Mouse (Mus musculus): ENCODE data around the gene Gm34653.
A peak's percentile ranks its signal among the peaks of the same experiment; 100 is the strongest.
"Not testable (repeated sequence)": the region's sequence is repeated elsewhere in the genome, so short reads cannot be mapped to it uniquely, and the experiment has no call there.

The Gm34653 gene

DNA sequence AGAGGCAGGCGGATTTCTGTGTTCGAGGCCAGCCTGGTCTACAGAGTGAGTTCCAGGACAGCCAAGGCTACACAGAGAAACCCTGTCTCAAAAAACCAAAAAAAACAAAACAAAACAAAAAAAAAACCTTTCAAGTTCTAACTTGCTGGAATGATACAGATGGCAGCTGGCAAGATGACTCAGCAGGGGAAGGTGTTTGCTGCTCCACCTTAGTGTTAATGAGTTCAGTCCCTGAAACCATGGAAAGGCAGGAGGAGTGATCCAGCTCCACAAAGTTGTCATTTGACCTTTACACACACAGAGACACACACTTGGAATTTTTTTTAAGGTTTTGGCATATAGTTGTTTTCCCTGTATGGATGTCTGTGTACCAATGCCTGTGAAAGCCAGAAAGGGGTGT lies 16.9 kb upstream of the Gm34653 start:
- not testable (repeated sequence) for DNase-seq (ENCODE audit: low spot score in 2 of 2)

- DNase-seq (ENCODE audit: low spot score in 2 of 2), result no peak
These were observed 14.3 kb upstream of the Gm34653 start for GRCm38 (mm10) chr2:34818492-34818891.

DNA sequence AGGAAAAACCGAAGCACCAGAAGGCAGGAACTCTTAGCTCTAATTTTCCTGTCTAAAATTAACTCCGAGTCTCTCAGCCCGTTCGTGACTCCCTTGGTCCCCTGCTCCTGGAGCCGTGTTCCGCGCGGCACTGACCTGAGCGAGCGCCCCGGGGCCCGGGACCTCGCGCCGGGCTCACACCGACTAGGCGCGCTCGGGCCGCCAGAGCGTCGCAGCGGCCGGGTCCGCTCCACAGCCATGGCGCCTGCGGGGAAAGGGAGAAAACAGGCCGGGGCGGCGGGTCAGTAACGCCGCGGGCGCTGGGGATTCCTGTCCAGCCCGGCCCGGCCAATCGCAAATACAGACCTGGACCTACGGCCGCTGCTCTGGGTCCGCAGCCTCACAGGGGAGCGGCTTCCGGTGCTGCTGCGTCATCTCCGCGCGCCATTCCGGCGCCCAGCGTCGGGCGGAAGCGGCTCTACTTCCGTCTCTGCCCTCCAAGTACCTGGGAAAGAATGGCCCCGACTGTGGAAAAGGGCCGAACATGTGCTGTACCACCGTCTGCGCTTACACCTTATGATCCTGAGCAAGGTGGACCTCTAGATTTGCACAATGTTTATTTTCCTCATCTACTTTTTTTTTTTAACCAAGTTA lies 6.9 kb upstream of the Gm34653 start, which contains the start of gene Fbxw2:
Gene Fbxw2, minus strand, starts transcription at position 485 of the 633 bp plus-strand sequence.
- DNase-seq (ENCODE audit: low spot score in 2 of 2), result peak; percentile 79 to 88

GRCm38 (mm10) chr2:34826460-34827231 lies 6.2 kb upstream of the Gm34653 start:
- DNase-seq (ENCODE audit: low spot score in 2 of 2), result no peak

DNA sequence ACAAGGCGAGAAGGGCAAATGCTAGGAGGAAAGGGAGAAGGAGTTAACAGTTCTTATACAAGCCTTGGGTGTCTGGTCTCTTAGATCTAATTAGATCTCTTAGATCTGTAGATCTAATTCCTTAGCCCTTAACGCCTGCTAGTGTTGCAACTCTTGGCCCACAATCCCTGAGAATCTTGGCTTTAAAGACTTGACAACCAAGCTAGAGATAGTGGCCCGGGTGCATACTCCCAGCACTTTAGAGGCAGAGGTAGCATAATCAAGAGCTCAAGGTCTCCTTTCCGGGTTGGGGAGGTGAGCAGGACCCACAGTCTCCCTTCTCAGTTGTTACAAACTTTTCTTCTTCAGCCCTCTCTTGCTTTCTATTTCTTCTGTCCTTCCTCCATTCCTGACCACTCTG lies 5.2 kb upstream of the Gm34653 start:
- DNase-seq (ENCODE audit: low spot score in 2 of 2), result no peak

- no peak for DNase-seq (ENCODE audit: low spot score in 2 of 2)
These were observed 4.8 kb upstream of the Gm34653 start for GRCm38 (mm10) chr2:34828026-34828425.

- DNase-seq (ENCODE audit: low spot score in 2 of 2), result not testable (repeated sequence)
These were observed 2.7 kb upstream of the Gm34653 start for GRCm38 (mm10) chr2:34830066-34830465.

GRCm38 (mm10) chr2:34833624-34834023 lies 817 bp downstream of the Gm34653 start:
- no peak for DNase-seq (ENCODE audit: low spot score in 2 of 2)

- DNase-seq (ENCODE audit: low spot score in 2 of 2), result no peak
These were observed 2.9 kb downstream of the Gm34653 start for GRCm38 (mm10) chr2:34835669-34836068.

DNA sequence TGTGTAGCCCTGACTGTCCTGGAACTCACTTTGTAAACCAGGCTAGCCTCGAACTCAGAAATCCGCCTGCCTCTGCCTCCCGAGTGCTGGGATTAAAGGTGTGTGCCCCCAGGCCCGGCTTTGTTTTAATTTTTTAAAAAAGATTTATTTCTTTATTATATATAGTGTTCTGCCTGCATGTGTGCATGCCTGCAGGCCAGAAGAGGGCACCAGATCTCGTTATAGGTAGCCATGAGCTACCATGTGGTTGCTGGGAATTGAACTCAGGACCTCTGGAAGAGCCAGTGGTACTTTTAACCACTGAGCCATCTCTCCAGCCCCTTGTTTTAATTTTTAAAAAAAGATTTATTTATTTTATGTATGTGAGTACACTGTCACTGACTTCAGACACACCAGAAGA lies 7.3 kb downstream of the Gm34653 start:
- not testable (repeated sequence) for DNase-seq (ENCODE audit: low spot score in 2 of 2)

GRCm38 (mm10) chr2:34841706-34842105 lies 8.9 kb downstream of the Gm34653 start:
- peak; percentile 21 to 25 for DNase-seq (ENCODE audit: low spot score in 2 of 2)

DNA sequence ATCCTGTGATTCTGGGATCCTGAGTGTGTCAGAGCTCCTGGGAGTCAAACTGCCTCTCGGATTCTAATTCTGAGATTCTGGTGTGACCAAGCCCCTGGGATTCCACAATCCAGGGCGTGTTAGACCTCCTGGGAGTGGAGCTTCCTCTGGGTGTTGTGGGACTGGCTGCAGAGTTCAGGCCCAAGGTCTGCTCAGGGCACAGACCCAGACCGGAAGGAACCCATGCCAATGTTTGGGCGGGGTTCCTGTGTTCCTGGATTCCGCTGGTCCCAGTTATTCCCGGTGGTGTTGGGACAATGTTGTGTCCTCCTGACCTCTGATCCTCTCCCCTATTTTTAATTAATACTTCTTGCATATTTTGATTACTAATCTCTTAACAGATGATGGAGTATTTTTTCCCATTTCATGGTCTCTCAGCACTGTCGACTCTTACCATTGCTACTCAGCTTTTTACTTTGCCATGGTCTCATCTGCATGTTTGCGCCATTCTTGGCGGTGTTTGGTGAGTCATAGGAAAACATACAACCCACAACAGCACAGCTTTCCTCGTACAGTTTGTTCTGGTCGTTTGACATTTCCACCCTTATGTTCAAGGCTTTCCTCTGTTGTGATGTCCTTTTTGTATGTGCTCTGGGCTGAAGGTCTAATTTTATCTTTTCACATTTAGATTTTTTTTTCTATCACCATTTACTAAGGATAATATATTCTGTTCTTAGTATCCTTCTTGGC lies 10.6 kb downstream of the Gm34653 start:
- DNase-seq (ENCODE audit: low spot score in 2 of 2), result no peak

GRCm38 (mm10) chr2:34847702-34848101 lies 14.9 kb downstream of the Gm34653 start:
- DNase-seq (ENCODE audit: low spot score in 2 of 2), result no peak

DNA sequence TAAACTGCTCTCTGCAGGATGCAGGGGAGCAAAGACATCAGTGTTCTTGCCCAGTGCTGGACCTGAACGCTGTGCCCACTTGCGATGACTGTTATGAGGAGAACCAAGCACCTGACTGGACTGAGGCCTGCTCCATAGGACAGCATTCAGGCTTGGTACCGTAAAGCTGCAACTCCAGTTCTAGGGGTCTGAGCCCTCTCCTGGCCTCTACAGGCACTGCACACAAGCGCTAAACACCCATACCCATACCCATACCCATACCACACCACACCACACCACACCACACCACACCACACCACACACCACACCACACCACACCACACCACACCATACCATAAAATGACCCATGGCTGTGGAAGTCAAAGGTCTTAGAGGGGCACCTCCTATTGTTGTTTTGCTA lies 22.5 kb downstream of the Gm34653 start:
- DNase-seq (ENCODE audit: low spot score in 2 of 2), result no peak

DNA sequence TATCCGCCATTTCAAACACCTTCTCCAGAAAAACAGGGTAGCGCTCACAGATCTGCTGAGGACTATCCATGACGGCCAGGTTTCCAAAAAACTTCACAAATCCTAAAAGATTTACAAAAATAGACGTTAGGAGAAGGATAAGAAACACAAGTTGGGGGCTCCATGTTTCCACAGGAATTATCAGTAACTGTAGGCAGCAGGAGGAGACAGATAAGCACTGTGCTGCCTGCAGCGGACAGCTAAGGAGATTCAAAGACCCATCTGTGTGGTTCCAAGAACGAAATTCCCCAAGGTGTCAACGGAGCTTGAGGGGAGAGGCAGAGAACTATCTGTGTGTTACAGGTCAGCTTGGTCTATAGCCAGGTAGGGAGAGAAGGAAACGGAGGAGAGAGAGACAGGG lies 24.9 kb downstream of the Gm34653 start:
- no peak for DNase-seq (ENCODE audit: low spot score in 2 of 2)

GRCm38 (mm10) chr2:34869680-34870079 lies 36.9 kb downstream of the Gm34653 start:
- no peak for DNase-seq (ENCODE audit: low spot score in 2 of 2)

GRCm38 (mm10) chr2:34870520-34871474 lies 38.0 kb downstream of the Gm34653 start:
- DNase-seq (ENCODE audit: low spot score in 2 of 2), result peak; percentile 81 to 87

DNA sequence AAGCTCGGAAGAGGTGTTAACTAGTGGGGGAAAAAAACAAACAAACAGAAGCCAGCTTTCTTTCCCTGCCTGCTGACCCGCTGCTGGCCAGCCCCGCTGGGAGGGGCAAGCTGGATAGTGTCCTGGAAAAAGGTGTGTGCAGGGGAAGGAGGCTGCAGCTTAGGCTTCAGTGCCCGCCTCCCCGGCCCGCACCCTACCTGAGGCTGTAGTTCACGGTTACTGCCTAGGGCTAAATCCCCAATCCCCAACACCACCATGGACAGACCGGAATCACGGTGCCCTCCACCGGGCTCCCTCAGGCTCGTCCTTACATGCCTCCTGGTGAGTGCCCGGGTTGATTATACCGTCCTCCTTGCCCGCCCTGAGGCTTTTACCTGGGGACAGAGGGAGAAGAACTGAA lies 41.5 kb downstream of the Gm34653 start, which contains the start of gene Cutal:
Gene Cutal, plus strand, starts transcription at position 126 of the 400 bp plus-strand sequence.
- no peak for DNase-seq (ENCODE audit: low spot score in 2 of 2)

DNA sequence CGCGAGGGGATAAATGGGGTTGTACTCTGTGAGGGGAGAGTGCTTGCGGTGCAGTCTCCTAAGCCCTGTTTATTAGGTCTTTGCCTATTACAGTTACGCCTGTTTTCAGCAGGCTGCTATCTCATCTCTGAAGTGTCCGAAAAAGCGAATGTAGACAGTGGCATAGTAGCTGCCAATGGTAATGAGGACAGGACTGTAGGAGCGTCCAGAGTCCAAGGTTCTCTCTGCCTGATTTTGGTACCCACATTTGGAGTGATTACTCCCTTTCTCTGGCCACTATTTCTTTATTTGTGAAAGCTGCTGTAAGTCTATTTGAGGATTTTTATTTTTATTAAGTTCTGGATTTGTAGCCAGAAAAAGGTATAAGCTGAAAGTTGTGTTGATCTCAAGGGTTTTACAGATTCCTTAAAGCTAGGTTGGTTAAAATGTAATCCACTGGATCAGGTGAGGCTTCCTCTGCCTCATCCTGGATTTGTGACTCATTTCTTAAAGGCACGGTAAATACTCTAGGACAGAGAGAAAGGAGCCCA lies 42.1 kb downstream of the Gm34653 start, which contains the start of gene Psmd5:
Gene Psmd5, minus strand, starts transcription at position 153 of the 530 bp plus-strand sequence.
- no peak for DNase-seq (ENCODE audit: low spot score in 2 of 2)

GRCm38 (mm10) chr2:34880054-34880453 lies 47.2 kb downstream of the Gm34653 start:
- no peak for DNase-seq (ENCODE audit: low spot score in 2 of 2)

GRCm38 (mm10) chr2:34882757-34883156 lies 50.0 kb downstream of the Gm34653 start:
- DNase-seq (ENCODE audit: low spot score in 2 of 2), result no peak

Measured in frontal cortex, postnatal 25 days (tissue).